Mouse (Mus musculus) T-helper 2 cell (primary cell): ENCODE measurements around the gene Adad2.

Experiments used
- in situ Hi-C: fragments of 300-600 bp; cut with MboI, MseI; formaldehyde crosslinking; loops from one replicate; pipeline ENCODE4 v1.15.1; 2025; ENCODE audit warnings: high pct_unique_total_duplicates

Gene Adad2

DNA sequence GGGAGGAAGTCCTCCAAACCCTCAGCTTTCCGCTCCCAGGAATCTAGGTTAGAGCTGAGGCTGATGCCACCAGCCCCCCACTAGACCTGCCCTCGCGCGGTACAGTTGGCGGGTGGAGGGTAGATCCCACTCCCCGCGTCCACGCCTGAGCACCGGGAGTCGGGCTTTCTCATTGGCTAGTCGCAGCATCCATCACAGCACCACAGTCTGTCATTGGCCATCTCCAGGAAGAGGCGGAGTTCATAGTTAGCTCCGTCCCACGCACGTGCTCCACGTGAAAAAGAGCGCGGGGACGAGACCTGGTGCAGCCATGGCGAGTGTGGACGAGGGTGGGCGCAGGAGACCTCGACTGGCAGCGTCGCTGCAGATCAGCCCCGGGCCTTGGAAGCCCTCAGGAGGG, at the start of gene Adad2:
TSS of gene Adad2 (plus strand) at position 277 of the 400 bp plus-strand sequence.
- in situ Hi-C loops: loop anchor here (10.0 kb wide), 1 partner anchor 178 kb away; the partner anchor contains the start of gene Osgin1

DNA sequence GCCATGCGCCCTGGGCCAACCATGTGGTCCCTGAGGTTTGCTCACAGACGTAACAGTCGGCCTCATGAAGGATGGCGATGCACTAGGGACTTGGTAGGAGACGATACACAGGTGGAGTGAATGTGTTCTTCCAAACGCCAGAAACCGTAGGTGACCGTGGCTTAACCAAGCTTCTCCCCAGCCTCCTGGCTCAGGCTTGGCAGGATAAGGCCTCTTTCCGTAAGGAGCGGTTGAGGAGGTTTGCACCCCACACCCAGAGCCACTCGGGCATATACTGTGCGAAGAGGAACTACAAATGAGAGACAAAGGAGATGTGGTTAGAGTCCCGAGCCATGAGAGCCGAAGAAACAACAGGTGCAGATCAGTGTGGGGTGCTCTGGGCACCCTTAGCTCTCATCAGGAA, 48.7 kb upstream of the Adad2 start:
- in situ Hi-C loops: loop anchor here (5.0 to 25.0 kb wide), 3 partner anchors 38 to 1779 kb away; partner anchors contain the start of gene Gins2

DNA sequence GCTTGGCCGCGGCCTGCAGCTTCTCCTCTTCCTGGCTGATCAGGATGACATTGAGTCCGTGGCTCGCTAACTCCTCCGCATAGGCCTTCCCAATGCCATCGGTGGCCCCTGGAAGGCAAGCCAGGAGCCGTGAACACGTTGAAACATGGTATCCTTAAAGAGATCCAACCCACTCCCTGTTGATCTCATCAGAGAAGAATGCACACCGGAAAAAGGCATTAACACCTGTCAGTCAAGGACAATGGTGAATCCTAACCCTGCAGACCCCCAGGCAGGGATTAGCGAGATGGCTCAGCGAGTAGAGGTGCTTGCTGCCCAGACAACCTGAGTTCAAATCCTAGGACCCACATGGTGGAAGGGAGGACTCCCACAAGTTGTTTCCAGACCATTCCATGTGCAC, 46.2 kb upstream of the Adad2 start:
- in situ Hi-C loops: loop anchor here (10.0 to 25.0 kb wide), 2 partner anchors 1021 to 1782 kb away; partner anchors contain the start of gene Gins2

DNA sequence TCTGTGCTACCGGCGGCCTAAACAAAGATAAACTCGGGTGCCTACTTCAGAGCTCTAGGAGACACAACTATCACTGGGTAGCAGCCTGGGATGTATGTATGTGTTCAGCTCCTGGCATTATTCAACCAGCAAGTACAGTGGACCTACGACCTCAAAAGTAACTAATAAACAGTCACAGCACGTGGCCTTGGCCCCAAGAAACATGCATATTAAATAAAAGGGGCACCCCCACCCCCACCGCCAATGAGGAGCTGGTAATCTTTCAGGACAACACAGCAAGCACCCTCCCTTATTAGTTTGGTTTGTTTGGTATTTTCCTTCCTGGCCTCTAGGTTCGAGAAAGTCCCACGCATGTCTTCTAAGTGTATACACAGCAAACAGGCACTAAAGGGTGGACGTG, 44.3 kb upstream of the Adad2 start:
- in situ Hi-C loops: loop anchor here (10.0 to 25.0 kb wide), 2 partner anchors 1019 to 1783 kb away; partner anchors contain the start of gene Gins2

DNA sequence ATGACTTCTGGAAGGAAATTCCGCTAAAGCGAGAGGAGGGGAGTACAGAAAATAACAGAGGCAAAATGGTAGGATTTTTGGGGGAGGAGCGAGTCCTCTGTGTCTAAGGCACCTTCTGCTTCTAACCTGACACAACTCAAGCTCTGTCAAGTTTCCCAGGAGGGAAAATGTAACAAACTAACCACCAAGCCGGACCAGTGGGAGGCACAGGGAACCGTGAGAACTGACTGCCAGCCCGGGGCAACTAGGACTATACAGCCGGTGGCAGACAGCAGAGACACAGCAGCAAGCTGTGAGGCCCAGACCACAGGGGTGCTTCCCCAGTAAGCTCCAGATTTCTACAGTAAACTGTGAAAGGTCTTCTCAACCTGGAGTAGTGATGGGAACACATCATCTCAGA, 43.6 kb upstream of the Adad2 start:
- in situ Hi-C loops: loop anchor here (10.0 to 25.0 kb wide), 2 partner anchors 1018 to 1784 kb away; partner anchors contain the start of gene Gins2

DNA sequence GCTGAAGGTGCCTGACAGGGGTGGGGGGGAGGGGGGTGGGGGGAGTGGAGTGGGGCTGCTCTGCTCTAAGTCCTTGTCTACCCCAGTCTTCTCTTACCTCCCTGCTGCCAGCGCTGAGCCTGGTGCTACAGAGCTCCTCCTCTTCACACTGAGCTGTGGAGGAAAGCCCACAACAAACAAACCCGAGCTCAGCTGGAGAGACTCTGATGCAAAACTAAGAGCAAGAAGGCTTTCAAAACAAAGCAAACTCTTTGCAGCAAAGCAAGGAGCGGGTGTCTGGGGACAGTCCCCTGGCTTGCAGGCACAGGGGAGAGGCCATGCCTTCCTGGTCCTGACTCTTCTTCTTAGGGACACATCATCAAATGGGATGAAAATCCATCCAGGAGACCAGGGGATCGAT, 42.7 kb upstream of the Adad2 start:
- in situ Hi-C loops: loop anchor here (10.0 to 25.0 kb wide), 2 partner anchors 1017 to 1785 kb away; partner anchors contain the start of gene Gins2

DNA sequence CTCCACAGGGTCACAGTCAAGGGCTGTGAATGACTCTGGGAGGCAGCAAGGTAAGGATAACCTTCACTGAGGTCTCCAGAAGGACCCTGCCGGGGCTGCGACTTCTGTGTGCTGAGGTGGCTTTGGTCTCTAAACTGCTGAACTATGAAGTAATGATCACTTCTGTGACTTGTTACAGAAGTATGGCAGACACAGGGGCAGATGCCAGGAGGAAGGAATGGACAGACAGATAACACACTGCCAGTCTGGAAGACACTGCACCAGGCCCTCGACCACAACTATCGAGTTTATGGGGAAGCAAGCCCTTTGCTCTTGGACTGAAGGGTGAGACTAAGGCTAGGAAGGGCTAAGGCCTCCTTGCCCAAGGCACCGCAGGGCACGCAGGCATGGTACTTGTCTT, 41.4 kb upstream of the Adad2 start:
- in situ Hi-C loops: loop anchor here (25.0 kb wide), 1 partner anchor 1016 kb away; the partner anchor contains the start of gene Gins2

DNA sequence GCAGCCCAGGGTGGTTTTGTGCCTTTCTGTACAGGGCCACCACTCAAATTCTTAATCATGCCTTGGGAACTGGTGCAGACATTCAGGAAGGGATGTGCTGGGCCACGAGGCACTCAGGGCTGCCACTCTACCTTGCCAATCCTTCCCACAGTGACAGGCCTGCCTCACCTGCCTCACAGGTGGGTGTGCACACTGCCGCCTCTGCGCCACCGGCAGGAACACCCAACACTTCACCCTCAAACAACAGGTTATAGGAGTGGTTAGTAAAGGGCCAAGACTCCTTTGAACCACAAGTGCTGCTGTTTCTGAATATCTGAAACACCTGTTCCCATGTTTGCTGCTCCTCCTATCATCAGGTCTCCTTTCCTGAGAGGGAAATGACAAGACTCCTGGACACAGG, 40.1 kb upstream of the Adad2 start:
- in situ Hi-C loops: loop anchor here (25.0 kb wide), 1 partner anchor 1015 kb away; the partner anchor contains the start of gene Gins2

DNA sequence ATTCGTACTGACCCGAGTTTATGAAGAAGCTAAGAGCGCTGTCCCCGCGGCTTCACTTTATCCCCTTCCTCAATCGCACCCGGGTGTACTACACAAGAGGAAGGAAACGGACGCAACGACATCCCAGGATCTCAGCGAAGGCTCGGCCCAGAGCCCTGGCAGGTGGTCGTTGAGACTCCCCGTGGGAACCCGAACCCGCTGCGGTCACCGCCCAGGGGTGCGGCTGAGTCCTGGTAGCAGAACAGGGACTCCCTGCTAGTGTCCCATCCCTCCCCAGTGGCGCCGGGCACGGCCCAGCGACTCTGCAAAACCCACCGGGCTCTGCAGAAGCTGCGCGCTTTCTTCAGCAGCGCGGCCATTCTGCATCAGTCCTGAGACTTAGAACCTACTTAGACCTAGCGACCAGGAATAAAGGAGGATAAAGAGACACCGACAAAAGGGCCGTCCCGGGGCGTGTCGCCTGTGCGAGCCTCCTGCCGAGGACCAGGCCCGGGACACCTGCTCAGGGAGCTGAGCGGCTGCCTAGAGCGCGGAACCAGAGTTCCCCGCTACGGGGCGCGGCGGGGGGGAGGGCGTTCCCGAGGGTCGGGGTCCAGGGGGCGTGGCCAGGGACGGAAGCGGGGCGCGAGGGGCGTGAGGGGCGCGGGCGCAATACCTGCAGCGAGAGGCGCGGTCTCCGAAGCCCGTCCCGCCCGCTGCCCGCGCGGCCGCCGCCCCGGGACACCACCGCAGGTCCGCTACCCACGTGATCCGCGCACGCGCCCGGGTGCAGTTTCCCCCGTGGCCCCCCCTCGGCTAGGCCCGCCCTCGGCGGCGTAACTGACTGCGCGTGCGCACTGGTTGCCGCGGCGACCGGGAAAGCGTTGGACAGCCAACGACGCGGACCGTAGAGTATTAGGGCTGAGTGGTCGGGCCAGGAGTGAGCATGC, 37.8 kb upstream of the Adad2 start, which contains the start of the genes Hsdl1 and Dnaaf1:
TSS of gene Hsdl1 (minus strand) at position 747 of the 929 bp plus-strand sequence.
TSS of gene Dnaaf1 (plus strand) at position 799 of the 929 bp plus-strand sequence.
- in situ Hi-C loops: loop anchor here (25.0 kb wide), 1 partner anchor 1013 kb away; the partner anchor contains the start of gene Gins2

DNA sequence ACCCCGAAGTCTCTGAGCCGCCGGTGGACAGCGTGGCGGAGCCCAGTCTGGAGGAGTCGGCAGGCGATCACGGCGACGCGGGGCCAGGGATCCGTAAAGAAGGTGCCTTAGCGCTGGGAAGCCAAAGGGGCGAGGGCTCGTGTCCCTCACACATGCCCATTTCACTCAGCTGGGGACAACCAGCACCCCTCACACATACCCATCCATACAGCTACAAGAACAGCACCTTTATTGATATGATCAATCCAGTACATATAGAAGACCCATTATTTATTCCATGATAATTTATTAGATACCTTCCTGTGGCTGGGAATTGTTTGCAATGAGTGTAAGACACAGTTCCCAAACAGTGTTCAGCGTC, 37.2 kb upstream of the Adad2 start:
- in situ Hi-C loops: no loop called here

DNA sequence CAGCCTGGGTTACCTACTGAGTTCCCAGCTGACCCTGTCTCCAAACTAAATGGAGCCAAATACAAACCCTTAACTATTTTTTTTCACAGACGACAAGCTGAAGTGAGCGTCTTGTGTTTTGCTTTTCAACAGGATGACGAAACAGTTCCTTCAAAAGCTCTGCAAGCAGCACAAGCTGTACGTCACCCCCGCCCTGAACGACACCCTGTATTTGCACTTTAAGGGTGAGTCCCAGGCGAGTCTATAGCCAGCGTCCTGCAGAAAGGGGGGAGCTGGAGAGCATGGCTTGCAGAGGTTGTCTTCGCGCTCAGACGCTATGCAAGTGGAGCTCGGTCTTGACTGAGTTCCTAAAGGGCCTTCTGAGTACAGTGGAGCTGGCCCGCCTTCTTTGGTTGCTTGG, 33.5 kb upstream of the Adad2 start:
- in situ Hi-C loops: no loop called here

DNA sequence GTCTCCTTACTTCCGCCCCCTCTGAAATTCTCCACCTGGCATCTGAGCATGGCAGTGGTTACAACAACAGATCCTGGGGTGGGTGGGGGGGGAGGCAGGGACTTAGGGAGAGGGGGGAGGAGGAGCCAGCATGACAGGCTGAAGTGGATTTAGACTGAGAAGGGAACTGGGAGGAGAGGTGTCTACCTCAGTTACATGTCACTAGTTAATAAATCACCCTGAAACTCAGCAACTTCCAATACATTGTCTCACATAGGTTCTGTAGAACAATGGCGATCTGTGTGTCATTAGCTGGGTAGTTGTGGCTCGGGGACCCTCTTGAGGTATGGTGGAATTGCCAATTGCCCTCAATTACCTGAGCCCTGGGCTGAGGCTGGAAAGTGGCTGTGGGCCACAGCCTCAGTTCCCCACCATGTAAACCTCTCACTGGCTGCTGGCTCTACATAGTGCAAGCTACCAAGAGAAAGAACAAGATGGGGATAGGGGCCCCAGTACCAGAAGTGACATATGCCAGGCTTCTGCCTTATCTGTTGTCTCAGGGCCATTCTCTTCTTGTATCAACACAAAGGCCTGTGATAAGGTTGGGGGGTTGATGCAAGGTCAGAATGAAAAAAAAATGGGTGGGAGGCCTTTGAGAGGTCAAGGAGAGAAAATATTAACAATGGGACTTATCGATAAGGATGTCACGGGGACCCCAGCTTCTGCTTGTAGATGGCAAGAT, 31.9 kb upstream of the Adad2 start:
- in situ Hi-C loops: no loop called here

DNA sequence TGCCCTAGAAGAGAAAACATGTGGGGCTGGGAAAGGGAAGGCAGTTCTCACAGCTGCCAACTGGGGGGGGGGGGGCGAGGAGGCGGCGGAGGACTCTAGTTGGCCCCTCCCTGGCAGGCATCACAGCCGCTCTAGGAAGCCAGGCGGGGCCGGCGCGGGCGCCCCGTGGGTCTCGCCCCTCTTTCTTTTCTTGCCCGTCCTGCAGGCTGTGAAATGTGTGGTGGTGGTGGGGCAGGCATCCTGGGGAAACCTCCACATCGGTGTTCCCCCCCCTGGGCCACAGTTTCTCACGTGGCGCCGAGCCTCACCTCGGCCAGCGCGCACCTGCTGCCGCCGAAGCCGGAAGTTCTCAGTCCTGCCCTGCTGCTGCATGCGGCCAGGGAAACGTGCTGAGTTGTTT, 26.6 kb upstream of the Adad2 start:
- in situ Hi-C loops: no loop called here

DNA sequence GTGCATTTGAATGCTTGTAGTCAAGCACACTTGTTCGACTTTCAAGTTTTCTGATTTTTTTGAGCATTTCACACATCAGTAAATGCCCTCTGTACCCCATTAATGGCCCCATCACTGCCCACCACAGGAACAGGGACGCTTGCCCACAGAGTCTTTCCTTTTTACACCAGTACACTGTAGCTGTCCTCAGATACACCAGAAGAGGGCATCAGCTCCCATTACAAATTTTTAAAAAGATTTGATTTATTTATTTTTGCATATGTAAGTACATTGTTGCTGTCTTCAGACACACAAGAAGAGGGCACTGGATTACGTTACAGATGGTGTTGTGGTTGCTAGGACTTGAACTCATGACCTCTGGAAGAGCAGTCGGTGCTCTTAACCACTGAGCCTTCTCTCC, 24.2 kb upstream of the Adad2 start:
- in situ Hi-C loops: no loop called here

DNA sequence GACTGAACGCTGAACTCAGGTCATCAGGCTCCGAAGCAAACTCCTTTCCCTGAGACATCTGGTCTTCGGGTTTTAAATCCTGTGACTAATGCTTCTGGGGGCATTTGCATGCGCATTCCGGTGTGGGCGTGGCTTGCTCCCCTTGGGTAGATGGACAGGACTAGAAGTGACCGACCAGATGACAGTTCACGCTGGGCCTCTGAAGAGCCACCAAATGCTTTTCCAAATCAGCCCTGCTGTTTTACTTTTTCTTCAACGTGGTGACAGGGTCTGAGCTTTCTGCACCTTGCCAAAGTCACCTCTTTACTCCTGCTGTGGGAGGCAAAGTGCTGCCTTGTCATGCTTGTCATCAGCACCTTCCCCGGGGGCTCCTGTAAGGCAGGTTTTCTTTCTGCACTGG, 23.7 kb upstream of the Adad2 start:
- in situ Hi-C loops: no loop called here

DNA sequence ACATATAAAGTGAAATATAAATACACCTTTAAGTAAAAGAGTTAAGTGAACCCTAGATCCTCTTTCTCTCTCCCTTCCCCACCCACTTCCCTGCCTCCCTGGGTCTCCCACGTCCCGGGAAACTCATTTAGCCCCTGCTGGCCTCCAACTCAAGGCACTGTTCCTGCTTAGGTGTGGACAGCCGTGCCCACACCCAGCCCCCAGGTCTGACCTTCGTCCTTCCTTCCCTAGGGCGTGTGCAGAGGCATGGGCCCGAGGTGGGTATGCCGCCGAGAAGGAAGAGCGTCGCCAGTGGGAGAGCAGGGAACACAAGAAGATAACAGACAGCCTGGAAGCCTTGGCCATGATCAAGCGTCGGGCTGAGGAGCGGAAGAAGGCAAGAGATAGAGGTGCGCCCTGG, 22.2 kb upstream of the Adad2 start:
- in situ Hi-C loops: no loop called here

DNA sequence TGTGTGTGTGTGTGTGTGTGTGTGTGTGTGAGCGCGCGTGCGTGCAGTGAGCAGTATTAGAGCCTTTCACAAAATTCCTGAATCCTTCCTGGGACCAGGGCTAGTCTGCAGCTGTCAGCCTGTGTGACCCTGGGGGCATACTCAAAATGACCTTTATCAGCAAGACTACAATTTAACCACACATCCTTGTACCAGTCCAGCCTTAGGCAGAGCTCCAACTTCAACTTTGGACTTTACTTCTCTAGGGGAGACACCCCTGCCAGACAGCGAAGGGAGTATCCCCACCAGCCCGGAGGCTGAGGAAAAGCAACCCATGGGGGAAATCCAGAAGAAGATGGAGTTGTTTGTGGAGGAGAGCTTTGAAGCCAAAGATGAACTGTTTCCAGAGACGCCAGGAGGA, 21.1 kb upstream of the Adad2 start:
- in situ Hi-C loops: no loop called here

DNA sequence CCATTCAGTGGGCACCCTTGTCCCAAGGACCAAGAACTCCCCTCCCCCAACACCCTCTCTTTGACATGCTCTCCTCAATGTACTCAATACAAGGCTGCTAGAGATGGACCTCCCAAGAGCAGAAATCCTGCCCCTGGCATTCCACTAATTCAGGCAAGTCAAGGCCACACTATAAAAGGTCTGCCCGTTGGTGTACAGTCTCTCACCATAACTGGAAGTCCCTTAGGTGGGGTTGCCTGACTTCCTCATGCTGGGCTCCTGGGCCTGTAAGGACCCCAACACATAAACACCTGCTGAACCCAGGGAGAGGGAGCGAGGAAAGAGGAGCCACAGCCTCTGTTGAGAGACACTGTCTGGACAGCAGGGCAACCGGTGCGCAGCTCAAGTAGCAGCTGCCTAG, 8.8 kb upstream of the Adad2 start:
- in situ Hi-C loops: loop anchor here (5.0 to 10.0 kb wide), 2 partner anchors 41 to 189 kb away; no protein-coding TSS in a partner anchor

DNA sequence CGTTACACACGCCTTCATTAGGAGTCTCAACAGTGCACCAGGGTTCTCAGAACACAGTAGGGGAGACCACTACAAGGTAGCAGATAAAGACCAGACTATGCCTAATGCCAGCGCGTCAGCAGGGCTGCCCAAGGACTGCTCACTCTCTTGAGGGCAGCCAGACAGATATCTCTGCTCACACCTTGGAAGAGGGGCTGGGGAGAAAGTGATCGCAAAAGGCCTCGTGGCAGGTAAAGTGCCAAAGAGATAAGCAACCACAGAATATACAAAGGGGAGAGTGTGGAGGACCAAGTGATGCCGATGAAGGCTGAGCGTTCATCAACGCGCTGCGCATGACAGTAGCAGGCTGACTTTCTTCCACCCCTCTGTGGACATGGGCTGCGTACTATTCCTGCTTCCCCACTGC, 8.1 kb upstream of the Adad2 start:
- in situ Hi-C loops: loop anchor here (5.0 to 10.0 kb wide), 2 partner anchors 42 to 190 kb away; no protein-coding TSS in a partner anchor

DNA sequence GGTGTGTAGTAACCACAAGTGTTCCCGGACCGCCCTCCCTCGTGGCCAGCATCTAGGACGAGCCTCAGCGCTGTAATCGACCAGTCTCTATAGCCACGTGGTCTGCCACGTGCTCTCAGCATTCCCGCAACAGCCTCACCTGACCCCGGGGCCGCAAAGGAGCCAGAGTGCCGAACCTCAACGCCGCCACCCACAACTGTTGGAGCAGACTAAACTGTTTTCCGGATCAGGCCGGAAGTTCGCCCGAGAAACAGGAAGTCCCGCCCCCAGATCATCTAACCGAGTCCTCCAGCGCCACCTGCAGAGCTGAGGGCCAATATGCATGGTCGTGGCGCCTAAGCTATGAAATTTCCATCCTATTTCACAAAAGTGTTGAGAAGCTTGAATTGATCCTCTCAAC, 7.6 kb upstream of the Adad2 start, which contains the start of gene Taf1c:
TSS of gene Taf1c (minus strand) at position 227 of the 400 bp plus-strand sequence.
- in situ Hi-C loops: loop anchor here (5.0 to 10.0 kb wide), 2 partner anchors 43 to 190 kb away; no protein-coding TSS in a partner anchor

DNA sequence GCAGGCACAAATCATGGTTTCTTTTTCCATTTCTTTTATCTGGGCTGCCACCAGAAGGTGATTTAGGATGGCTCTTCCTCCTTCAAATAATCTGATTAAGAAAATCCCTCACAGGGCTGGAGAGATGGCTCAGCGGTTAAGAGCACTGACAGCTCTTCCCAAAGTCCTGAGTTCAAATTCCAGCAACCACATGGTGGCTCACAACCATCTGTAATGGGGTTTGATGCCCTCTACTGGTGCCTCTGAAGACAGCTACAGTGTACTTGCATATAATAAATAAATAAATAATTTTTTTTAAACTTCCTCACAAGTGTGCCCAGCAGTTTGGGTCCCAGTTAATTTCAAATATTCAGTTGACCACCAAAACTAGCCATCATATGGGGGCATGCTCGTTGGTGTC, 6.3 kb upstream of the Adad2 start:
- in situ Hi-C loops: loop anchor here (10.0 kb wide), 1 partner anchor 191 kb away; no protein-coding TSS in a partner anchor
